Mouse (Mus musculus): ENCODE results near the gene Flt3l. TPM values are rescaled to one million over a fixed set of nuclear protein-coding genes. Genes with fewer than 3 reads are reported as not detected.

Flt3l gene
- polyA plus RNA-seq, 1 experiment from 2014 or later, result 1.4 TPM

DNA sequence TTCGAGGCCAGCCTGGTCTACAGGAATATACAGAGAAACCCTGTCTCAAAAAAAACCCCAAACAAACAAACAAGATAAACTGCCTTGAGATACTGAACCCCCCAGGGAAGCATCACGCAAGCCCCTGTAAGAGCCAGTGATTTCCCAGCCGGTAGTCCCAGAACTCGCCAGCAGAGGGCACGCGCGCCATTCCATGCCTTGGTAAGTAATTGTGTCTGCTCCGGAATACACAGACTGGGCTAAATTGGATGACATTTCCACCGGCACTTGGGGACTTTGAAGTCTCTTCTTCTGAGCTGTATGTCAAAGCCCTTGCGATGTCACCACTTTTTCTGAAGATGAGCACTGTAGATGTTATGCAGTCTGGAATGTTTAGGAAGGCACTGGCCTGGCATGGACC lies 56.4 kb downstream of the Flt3l start:
- 0% methylated on average over 10 of the region's 10 CpGs for WGBS
- ATAC-seq (ENCODE audit: low FRiP score, low TSS enrichment) (peak; percentile 41; the same call in 1 of the 2 replicates), DNase-seq (peak; percentile 95)
- H3K4me2 ChIP-seq (ENCODE audit: low read length), result no peak overlapping the region
- no peak overlapping the region for H3K9ac ChIP-seq (replicated peaks; ENCODE audit: low read length)
- no peaks in the 10 kb centered on the region for H3K27me3 ChIP-seq (ENCODE audit: control insufficient read depth, insufficient read depth, low read length)
- H3K27ac ChIP-seq (replicated peaks; ENCODE audit: low read depth, low read length), result no peak overlapping the region
- H3K4me1 ChIP-seq (ENCODE audit: control insufficient read depth, insufficient read depth, low read length), result no peaks in the 10 kb centered on the region
- no peaks in the 10 kb centered on the region for H3K9me3 ChIP-seq (ENCODE audit: control insufficient read depth, low read length)
- no peak overlapping the region for H3K4me3 ChIP-seq (replicated peaks; ENCODE audit: low read depth, low read length)
- peaks cover 30% of the 10 kb centered on the region for H3K36me3 ChIP-seq (ENCODE audit: control insufficient read depth, insufficient read depth, low read length)

MicroRNA genes within 50 kb of the gene (microRNA counts, 519-probe panel; counts per million panel counts)
- 4,195 counts per million, percentile 29 among the panel's probes with 10 or more counts for microRNA mmu-miR-150

Small RNAs within 50 kb of the gene (microRNA-seq; reads per million reads assigned to microRNA genes)
- gene Mir150 (94.4 reads per million, percentile 55 among the genes with 10 or more reads in this experiment), gene Mir5121 (16.9 reads per million, percentile 38 among the genes with 10 or more reads in this experiment), gene Mir7055 (not detected)

Other genes with a start within 250 kb of the Flt3l start
- 114 and 128 TPM in 2 replicates for gene Med25, start 243.7 kb downstream of the Flt3l start, polyA plus RNA-seq (2014; fragmentation: Nextera tagmentation; extraction: Ambion mirVana)
- gene Fuz, start 240.4 kb downstream of the Flt3l start, polyA plus RNA-seq (2014; fragmentation: Nextera tagmentation; extraction: Ambion mirVana), result 16.7 and 17.2 TPM in 2 replicates
- gene Ap2a1, start 206.9 kb downstream of the Flt3l start, polyA plus RNA-seq (2014; fragmentation: Nextera tagmentation; extraction: Ambion mirVana), result 124 and 133 TPM in 2 replicates
- not detected in 2 replicates for gene Tsks, start 193.2 kb downstream of the Flt3l start, polyA plus RNA-seq (2014; fragmentation: Nextera tagmentation; extraction: Ambion mirVana)
- 50.1 and 52.3 TPM in 2 replicates for gene Cpt1c, start 161.6 kb downstream of the Flt3l start, polyA plus RNA-seq (2014; fragmentation: Nextera tagmentation; extraction: Ambion mirVana)
- 236 and 281 TPM in 2 replicates for gene Prmt1, start 149.9 kb downstream of the Flt3l start, polyA plus RNA-seq (2014; fragmentation: Nextera tagmentation; extraction: Ambion mirVana)
- 46.7 and 54.0 TPM in 2 replicates for gene Irf3, start 138.8 kb downstream of the Flt3l start, polyA plus RNA-seq (2014; fragmentation: Nextera tagmentation; extraction: Ambion mirVana)
- gene Bcl2l12, start 137.7 kb downstream of the Flt3l start, polyA plus RNA-seq (2014; fragmentation: Nextera tagmentation; extraction: Ambion mirVana), result 11.8 and 15.4 TPM in 2 replicates
- gene Scaf1, start 120.1 kb downstream of the Flt3l start, polyA plus RNA-seq (2014; fragmentation: Nextera tagmentation; extraction: Ambion mirVana), result 60.6 and 61.2 TPM in 2 replicates
- gene Rras, start 118.5 kb downstream of the Flt3l start, polyA plus RNA-seq (2014; fragmentation: Nextera tagmentation; extraction: Ambion mirVana), result 9.7 and 13.2 TPM in 2 replicates
- 19.5 and 21.4 TPM in 2 replicates for gene Prr12, start 83.6 kb downstream of the Flt3l start, polyA plus RNA-seq (2014; fragmentation: Nextera tagmentation; extraction: Ambion mirVana)
- 55.3 and 65.9 TPM in 2 replicates for gene Nosip, start 74.0 kb downstream of the Flt3l start, polyA plus RNA-seq (2014; fragmentation: Nextera tagmentation; extraction: Ambion mirVana)
- gene Prrg2, start 73.8 kb downstream of the Flt3l start, polyA plus RNA-seq (2014; fragmentation: Nextera tagmentation; extraction: Ambion mirVana), result 10.1 and 12.2 TPM in 2 replicates
- gene Rcn3, start 44.2 kb downstream of the Flt3l start, polyA plus RNA-seq (2014; fragmentation: Nextera tagmentation; extraction: Ambion mirVana), result 31.2 and 59.3 TPM in 2 replicates
- gene Fcgrt, start 32.6 kb downstream of the Flt3l start, polyA plus RNA-seq (2014; fragmentation: Nextera tagmentation; extraction: Ambion mirVana), result 4.8 and 21.8 TPM in 2 replicates
- gene Rps11, start 12.0 kb downstream of the Flt3l start, polyA plus RNA-seq (2014; fragmentation: Nextera tagmentation; extraction: Ambion mirVana), result 915 and 960 TPM in 2 replicates
- 746 and 846 TPM in 2 replicates for gene Rpl13a, start 7.7 kb downstream of the Flt3l start, polyA plus RNA-seq (2014; fragmentation: Nextera tagmentation; extraction: Ambion mirVana)
- 0.53 TPM in 1 of 2 replicates, not detected in the other for gene Gm45713, start 201 bp downstream of the Flt3l start, polyA plus RNA-seq (2014; fragmentation: Nextera tagmentation; extraction: Ambion mirVana)
- 92.8 and 96.2 TPM in 2 replicates for gene Pih1d1, start 17.9 kb upstream of the Flt3l start, polyA plus RNA-seq (2014; fragmentation: Nextera tagmentation; extraction: Ambion mirVana)
- 21.2 and 24.1 TPM in 2 replicates for gene Aldh16a1, start 18.2 kb upstream of the Flt3l start, polyA plus RNA-seq (2014; fragmentation: Nextera tagmentation; extraction: Ambion mirVana)
- gene Slc17a7, start 27.5 kb upstream of the Flt3l start, polyA plus RNA-seq (2014; fragmentation: Nextera tagmentation; extraction: Ambion mirVana), result 0.39 and 0.62 TPM in 2 replicates
- not detected in 2 replicates for gene Gfy, start 43.1 kb upstream of the Flt3l start, polyA plus RNA-seq (2014; fragmentation: Nextera tagmentation; extraction: Ambion mirVana)
- 0.68 and 1.4 TPM in 2 replicates for gene Pth2, start 44.6 kb upstream of the Flt3l start, polyA plus RNA-seq (2014; fragmentation: Nextera tagmentation; extraction: Ambion mirVana)
- 0.33 and 0.34 TPM in 2 replicates for gene Ccdc155, start 68.5 kb upstream of the Flt3l start, polyA plus RNA-seq (2014; fragmentation: Nextera tagmentation; extraction: Ambion mirVana)
- 2.4 and 2.7 TPM in 2 replicates for gene Dkkl1, start 75.7 kb upstream of the Flt3l start, polyA plus RNA-seq (2014; fragmentation: Nextera tagmentation; extraction: Ambion mirVana)
- 38.4 and 59.7 TPM in 2 replicates for gene Tead2, start 79.3 kb upstream of the Flt3l start, polyA plus RNA-seq (2014; fragmentation: Nextera tagmentation; extraction: Ambion mirVana)
- gene Cd37, start 102.7 kb upstream of the Flt3l start, polyA plus RNA-seq (2014; fragmentation: Nextera tagmentation; extraction: Ambion mirVana), result 0.76 and 1.0 TPM in 2 replicates
- gene Slc6a16, start 104.7 kb upstream of the Flt3l start, polyA plus RNA-seq (2014; fragmentation: Nextera tagmentation; extraction: Ambion mirVana), result 0.16 and 0.54 TPM in 2 replicates
- gene Slc6a21, start 141.1 kb upstream of the Flt3l start, polyA plus RNA-seq (2014; fragmentation: Nextera tagmentation; extraction: Ambion mirVana), result not detected in 2 replicates
- gene Trpm4, start 197.3 kb upstream of the Flt3l start, polyA plus RNA-seq (2014; fragmentation: Nextera tagmentation; extraction: Ambion mirVana), result 8.4 and 9.5 TPM in 2 replicates
- gene Hrc, start 198.9 kb upstream of the Flt3l start, polyA plus RNA-seq (2014; fragmentation: Nextera tagmentation; extraction: Ambion mirVana), result not detected in 2 replicates
- gene Ppfia3, start 230.6 kb upstream of the Flt3l start, polyA plus RNA-seq (2014; fragmentation: Nextera tagmentation; extraction: Ambion mirVana), result 26.9 and 28.0 TPM in 2 replicates
- 11.6 and 26.5 TPM in 2 replicates for gene Lin7b, start 234.2 kb upstream of the Flt3l start, polyA plus RNA-seq (2014; fragmentation: Nextera tagmentation; extraction: Ambion mirVana)